Mouse (Mus musculus): ENCODE results near the gene Bcor.
A peak's percentile ranks its signal among the peaks of the same experiment; 100 is the strongest.

The Bcor gene

GRCm38 (mm10) chrX:12127106-12127670 lies 33.0 kb downstream of the Bcor start:
- no peak for DNase-seq (ENCODE audit: low spot score in 2 of 2)

- DNase-seq (ENCODE audit: low spot score in 2 of 2): no peak
Measured at GRCm38 (mm10) chrX:12126408-12127105, 33.6 kb downstream of the Bcor start.

GRCm38 (mm10) chrX:12124571-12124970 lies 35.6 kb downstream of the Bcor start:
- no peak for DNase-seq (ENCODE audit: low spot score in 2 of 2)

- peak in 1 of 2 experiments; percentile 17 for DNase-seq (ENCODE audit: low spot score in 2 of 2)
Measured at GRCm38 (mm10) chrX:12123687-12124087, 36.5 kb downstream of the Bcor start.

GRCm38 (mm10) chrX:12122594-12123331 lies 37.4 kb downstream of the Bcor start:
- DNase-seq (ENCODE audit: low spot score in 2 of 2): peak; percentile 9 to 25

- DNase-seq (ENCODE audit: low spot score in 2 of 2): no peak
Measured at GRCm38 (mm10) chrX:12119476-12119875, 40.7 kb downstream of the Bcor start.

- DNase-seq (ENCODE audit: low spot score in 2 of 2): no peak
Measured at GRCm38 (mm10) chrX:12116128-12116527, 44.0 kb downstream of the Bcor start.

- DNase-seq (ENCODE audit: low spot score in 2 of 2): no peak
Measured at GRCm38 (mm10) chrX:12112166-12112565, 48.0 kb downstream of the Bcor start.

- DNase-seq (ENCODE audit: low spot score in 2 of 2): no peak
Measured at GRCm38 (mm10) chrX:12110518-12110917, 49.6 kb downstream of the Bcor start.

- DNase-seq (ENCODE audit: low spot score in 2 of 2): no peak
Measured at GRCm38 (mm10) chrX:12105358-12105757, 54.8 kb downstream of the Bcor start.

GRCm38 (mm10) chrX:12096783-12097526 lies 63.2 kb downstream of the Bcor start:
- no peak for DNase-seq (ENCODE audit: low spot score in 2 of 2)

- DNase-seq (ENCODE audit: low spot score in 2 of 2): no peak
Measured at GRCm38 (mm10) chrX:12093371-12093770, 66.8 kb downstream of the Bcor start.

- peak; percentile 20 to 32 for DNase-seq (ENCODE audit: low spot score in 2 of 2)
Measured at GRCm38 (mm10) chrX:12091431-12092061, 68.6 kb downstream of the Bcor start.

GRCm38 (mm10) chrX:12090871-12091404 lies 69.2 kb downstream of the Bcor start:
- peak; percentile 29 to 52 for DNase-seq (ENCODE audit: low spot score in 2 of 2)

GRCm38 (mm10) chrX:12090151-12090870 lies 69.8 kb downstream of the Bcor start:
- DNase-seq (ENCODE audit: low spot score in 2 of 2): peak; percentile 20 to 29

- peak; percentile 42 to 68 for DNase-seq (ENCODE audit: low spot score in 2 of 2)
Measured at GRCm38 (mm10) chrX:12089353-12090081, 70.6 kb downstream of the Bcor start.

GRCm38 (mm10) chrX:12089027-12089340 lies 71.2 kb downstream of the Bcor start:
- DNase-seq (ENCODE audit: low spot score in 2 of 2): peak in 1 of 2 experiments; percentile 49

GRCm38 (mm10) chrX:12088301-12089026 lies 71.7 kb downstream of the Bcor start:
- DNase-seq (ENCODE audit: low spot score in 2 of 2): peak; percentile 64 to 74

GRCm38 (mm10) chrX:12087511-12088300 lies 72.4 kb downstream of the Bcor start:
- DNase-seq (ENCODE audit: low spot score in 2 of 2): peak; percentile 64 to 66
